Mouse (Mus musculus): Measurements from ENCODE around the gene Phb2.

GRCm38 (mm10) chr6:124699366-124699765, 12.8 kb upstream of the Phb2 start:
- TF ChIP-seq CTCF (IDR thresholded peaks at IDR 0.05; ENCODE audit: low read depth, low read length) (no peak), POLR2A (IDR thresholded peaks at IDR 0.05; ENCODE audit: insufficient read depth, low read length) (no peak)
